Mouse (Mus musculus) neural tube, embryonic 10.5 days (tissue): ENCODE data around the gene Irgq.
"Not testable (repeated sequence)": the region's sequence is repeated elsewhere in the genome, so short reads cannot be mapped to it uniquely, and the experiment has no call there.

Experiments
- DNase-seq: peaks from one replicate; pipeline ENCODE4 v3.0.0-alpha.2; 2017; ENCODE audit warnings: low spot score; ENCODE audit errors: extremely low spot score

Irgq gene

DNA sequence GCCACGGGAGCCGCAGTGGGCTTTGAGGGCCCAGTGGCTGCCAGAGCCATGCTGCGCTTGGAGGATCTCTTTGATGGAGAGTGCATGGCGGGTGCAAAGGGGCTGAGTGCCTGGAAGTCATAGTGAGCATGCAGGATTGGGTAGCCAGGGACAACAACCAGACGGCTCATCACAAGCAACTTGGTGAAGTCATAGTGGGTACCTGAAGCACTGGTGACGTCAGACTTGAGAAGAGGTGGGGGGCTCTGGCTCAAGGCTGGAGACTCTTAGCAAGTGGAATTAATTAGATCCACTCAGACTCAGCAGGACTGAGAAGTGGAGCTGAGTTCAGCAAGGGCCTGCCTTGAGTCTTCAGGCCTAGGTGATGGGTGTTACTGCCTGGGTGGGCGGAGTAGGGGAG lies 18.1 kb upstream of the Irgq start, which contains the start of gene AC161166.1:
TSS of gene AC161166.1 (minus strand) at position 101 of the 400 bp plus-strand sequence.
- DNase-seq = no peak

DNA sequence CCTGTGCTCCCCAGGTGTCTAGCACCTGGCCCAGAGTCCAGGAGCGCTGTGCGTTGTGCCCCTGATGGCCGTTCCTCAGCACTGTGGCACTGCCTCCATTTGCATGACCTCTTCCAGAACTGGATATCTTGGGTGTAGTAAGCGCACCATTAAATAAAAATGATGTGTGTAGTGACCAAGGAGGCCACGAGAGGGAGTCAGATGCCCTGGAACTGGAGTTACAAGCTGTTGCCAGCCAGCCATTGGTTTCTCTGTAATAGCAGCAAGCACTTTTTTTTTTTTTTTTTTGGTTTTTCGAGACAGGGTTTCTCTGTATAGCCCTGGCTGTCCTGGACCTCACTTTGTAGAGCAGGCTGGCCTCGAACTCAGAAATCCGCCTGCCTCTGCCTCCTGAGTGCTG lies 14.2 kb upstream of the Irgq start:
- DNase-seq = not testable (repeated sequence)

DNA sequence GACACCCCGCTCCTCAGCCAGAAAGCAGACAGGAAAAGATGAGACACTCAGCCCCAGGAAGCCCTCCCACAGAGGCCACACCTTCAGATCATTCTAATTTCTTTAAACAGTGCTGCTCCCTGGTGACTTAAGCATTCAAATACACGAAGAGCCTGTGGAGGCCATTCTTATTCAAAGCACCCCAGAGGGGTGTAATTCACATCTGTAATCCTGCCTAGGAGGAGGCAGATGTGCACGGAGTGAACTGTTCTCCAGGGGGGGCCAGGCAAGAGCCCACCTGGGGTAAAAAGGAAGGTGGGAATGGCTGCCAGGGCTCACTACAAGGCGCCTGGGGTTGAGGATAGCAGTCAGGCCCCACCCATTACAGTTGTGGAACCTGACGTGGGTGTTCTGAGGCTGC lies 13.4 kb upstream of the Irgq start:
- no peak for DNase-seq

DNA sequence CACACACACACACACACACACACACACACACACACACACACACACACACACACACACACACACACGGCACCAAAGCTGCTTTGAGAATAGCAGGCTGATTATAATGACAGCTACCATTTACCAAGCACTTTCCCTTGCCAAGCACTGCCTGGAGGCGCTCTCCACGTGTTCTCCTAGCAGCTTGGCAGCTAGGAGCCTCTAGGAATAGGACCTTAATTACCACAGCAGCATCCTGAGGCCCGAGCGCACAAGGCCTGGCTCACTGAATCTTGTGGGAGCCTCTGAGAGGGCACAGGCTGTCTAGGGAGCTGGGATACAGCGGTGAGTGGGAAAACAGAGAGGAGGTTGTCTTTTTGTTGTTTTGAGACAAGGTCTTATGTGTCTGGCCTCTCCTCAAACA lies 12.8 kb upstream of the Irgq start:
- DNase-seq = no peak

DNA sequence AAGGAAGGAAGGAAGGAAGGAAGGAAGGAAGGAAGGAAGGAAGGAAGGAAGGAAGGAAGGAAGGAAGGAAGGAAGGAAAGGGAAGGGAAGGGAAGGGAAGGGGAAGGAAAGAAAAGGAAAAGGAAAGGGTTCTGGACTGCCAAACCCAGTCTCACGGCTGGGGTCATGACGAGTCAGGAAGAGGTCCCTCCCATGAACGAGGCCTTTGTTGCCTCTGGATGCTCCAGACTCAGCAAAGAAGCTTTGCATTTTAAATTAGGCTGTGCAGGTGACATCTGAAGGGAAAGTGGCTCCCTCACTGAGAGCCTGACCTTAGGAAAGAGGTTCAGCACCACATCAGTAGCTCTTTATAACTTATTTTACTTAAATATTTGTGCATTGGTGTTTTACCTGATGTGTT lies 11.4 kb upstream of the Irgq start:
- no peak for DNase-seq

DNA sequence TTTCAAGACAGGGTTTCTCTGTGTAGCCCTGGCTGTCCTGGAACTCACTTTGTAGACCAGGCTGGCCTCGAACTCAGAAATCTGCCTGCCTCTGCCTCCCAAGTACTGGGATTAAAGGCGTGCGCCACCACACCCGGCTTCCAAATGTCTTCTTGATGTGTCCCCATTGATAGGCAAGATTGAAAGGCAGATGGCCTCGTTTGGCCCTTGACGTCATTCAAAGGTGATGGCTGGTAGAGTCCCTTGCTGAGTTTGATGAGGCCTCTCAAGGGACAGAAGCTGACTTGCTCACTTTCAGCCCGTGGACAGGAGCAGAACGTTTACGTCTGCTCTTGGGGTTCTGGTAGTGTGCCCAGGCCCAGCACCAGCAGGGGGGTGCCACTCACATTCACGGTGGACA lies 10.4 kb upstream of the Irgq start:
- DNase-seq = not testable (repeated sequence)

DNA sequence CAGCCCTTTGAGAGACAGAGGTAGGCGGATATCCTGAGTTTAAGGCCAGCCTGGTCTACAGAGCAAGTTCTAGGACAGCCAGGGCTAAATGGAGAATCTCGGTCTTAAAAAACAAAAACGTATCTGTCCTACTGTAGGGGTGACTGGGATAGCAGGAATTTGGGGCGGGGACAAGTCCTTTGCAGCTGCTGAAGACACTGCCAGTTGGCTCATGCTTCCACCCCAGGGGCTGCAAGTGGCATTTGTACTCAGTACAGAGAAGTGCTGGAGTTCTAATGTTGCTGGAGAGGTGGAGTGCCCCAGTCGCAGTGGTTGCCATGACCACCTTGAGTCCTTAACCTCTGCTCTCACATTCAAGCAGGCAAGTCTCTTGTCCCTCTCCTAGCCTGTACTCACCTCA lies 7.7 kb upstream of the Irgq start:
- DNase-seq = no peak

DNA sequence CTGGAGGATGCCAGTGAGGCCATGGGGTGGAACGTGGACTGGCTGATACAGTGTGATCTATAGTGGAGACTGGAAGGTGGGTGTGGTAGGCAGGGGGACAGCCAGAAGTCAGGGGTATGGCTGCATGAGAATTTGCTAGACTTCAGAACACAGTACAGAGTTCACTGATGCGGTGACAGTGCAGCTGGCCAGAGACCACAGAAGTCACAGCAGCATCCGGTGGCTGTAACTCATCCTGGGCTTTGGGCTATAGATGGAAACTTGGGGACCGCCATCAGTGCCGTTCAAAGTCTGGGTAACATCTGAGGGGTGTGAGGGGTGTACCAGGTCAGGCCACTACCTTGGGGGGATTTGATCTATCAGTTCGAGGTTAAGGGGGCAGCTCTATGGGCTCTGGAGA lies 6.8 kb upstream of the Irgq start:
- DNase-seq = no peak

DNA sequence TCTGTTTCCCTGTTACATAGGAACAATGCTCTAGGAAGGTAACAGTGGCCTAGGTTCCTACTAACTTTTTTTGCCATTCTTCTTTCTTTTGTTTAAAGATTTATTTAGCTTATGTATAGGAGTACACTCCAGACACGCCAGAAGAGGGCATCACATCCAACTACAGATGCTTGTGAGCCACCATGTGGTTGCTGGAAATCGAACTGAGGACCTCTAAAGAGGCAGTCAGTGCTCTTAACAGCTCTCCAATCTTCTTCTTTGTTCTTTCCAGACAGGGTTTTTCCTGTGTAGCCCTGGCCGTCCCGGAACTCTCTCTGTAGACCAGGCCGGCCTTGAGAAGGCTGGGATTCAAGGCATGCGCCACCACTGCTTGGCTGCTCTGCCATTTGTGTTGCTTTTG lies 5.5 kb upstream of the Irgq start:
- DNase-seq = no peak

DNA sequence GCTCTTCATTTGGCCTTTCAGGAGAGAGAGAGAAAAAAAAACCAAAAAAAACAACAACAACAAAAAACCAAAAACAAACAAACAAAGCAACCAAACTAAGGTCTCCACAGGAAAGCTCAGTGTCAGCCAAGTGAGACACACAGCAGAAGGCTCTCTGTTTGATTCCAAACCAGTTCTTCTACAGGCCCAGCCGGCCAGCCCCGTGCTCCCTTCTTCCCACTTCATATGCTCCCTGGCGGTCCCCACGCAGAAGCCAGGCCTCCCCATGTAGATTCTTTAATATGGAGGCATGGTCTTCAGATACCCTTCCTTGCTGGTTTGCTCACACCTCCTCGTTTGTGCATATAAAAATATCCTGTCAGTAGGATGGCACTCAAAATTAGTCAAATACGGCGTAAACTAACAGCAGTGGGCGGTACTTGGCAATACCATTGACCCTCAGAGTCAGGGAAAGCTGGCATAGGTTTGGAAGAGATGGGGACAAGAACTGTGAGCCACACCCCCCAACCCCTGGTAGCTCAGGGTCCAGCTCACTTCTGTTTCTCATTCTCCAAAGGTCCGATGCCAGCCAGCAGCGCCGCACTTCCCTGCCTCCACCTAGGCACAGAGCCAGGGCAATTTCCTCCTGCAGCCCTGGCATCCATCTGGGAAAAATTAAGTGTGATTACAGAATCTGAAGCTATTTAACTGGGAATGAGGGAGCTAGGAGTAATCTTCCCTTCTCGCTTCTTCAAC lies 4.6 kb upstream of the Irgq start:
- no peak for DNase-seq

DNA sequence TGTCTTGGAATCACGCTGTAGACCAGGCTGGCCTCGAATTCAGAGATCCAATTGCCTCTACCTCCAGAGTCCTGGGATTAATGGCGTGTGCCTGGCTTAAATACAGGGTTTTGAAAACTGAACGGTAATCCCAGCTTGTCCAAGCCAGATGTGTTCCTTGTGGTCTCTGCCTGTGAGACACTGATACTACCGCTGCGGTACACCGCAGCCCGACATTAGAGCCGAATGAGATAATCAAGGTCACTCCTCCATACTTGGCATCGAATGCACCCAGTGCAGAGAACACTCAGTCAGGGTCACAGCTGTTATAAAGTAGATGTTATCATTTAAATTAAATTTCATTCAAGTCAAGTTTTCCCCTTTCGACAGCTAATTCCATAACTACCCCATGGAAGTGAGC lies 1.6 kb upstream of the Irgq start:
- no peak for DNase-seq

DNA sequence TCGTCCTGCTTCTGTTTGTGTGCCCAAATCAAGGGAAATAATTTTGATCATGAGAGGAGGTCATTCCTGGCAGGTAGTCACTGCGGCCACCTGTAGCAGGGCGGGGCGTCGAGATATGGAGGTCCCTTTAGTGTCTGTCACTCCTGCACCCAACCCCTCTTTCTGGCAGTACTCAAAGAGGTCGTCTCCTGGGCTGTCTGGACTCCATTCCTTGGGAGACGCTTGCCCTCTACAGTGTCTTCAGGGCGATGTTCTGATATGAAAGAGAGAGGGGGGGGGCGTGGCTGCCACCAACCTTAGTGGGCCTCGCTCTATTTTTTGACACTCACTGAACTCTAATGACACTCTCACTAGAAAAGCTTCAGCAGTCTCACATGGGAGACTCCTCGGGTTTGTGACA lies 909 bp upstream of the Irgq start:
- no peak for DNase-seq

DNA sequence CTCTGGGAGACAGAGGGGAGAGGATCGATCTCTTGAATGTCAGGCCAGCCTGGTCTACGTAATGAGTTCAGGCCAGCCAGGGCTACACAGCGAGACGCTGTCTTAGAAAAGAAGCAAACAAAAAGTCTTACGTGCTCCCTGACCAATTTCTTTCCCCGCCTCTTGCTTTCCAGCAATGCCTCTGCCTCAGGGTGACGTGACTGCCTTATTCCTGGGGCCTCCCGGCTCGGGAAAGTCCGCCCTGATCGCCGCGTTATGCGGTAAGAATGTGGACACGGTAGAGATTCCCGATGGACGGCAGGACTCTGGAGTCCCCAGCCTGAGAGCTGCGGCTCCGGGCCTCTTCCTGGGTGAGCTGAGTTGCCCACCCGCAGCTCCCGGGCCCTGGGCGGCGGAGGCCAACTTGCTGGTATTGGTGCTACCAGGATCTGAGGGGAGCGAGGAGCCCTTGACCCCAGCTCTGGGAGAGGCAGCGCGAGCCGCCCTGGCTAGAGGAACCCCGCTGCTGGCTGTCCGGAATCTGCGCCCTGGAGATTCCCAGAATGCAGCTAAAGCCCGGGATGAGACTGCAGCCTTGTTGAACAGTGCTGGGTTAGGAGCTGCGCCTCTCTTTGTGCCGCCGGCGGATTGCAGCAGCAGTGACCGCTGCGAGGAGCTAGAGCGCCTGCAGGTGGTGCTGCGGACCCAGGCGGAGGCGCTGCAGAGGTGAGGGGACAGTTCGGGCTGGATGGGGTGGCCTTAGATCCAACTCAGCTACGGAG lies 902 bp downstream of the Irgq start:
- peak; percentile 83 for DNase-seq

DNA sequence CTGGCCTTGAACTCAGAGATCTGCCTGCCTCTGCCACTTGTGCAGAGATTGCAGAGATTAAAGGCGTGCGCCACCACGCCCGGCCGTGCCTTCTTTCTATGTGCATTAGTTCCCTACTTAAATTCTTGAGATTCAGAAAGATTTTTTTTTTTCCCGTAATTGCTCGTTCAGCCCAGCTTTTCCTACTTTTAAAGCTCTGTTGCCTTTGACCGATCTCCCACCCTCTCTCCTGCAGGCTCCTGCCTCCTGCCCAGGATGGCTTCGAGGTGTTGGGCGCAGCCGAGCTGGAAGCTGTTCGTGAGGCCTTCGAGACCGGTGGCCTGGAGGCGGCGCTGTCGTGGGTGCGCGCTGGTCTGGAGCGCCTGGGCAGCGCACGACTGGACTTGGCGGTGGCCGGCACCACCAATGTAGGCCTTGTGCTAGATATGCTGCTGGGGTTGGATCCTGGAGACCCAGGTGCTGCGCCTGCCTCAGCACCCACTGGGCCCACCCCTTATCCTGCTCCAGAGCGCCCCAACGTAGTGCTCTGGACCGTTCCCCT lies 2.6 kb downstream of the Irgq start:
- DNase-seq = no peak

DNA sequence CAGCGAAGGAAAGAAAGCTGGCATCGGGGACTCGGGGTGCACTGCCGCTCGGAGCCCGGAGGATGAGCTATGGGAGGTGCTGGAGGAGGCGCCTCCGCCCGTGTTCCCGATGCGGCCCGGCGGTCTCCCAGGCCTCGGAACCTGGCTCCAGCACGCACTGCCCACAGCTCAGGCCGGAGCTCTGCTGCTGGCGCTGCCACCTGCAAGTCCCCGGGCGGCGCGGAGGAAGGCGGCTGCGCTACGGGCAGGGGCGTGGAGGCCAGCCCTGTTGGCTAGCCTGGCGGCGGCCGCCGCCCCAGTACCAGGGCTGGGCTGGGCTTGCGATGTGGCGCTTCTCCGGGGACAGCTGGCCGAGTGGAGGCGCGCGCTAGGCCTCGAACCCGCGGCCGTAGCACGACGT lies 3.3 kb downstream of the Irgq start:
- no peak for DNase-seq

DNA sequence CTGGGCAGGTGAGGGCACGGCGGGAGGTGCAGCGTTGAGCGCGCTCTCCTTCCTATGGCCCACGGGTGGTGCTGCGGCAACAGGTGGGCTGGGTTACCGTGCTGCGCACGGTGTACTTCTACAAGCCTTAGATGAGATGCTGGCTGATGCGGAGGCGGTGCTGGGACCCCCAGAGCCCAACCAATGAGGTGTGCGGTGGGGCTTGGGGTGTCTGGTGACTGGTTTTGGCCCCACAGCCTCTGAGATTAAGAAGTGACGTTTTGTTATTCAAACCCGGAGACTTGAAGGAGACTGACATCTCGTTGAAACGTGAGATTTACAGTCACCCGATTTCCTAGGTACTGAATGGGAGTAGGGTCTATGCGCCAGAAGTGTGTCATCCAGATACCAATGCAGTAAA lies 3.8 kb downstream of the Irgq start:
- DNase-seq = no peak

DNA sequence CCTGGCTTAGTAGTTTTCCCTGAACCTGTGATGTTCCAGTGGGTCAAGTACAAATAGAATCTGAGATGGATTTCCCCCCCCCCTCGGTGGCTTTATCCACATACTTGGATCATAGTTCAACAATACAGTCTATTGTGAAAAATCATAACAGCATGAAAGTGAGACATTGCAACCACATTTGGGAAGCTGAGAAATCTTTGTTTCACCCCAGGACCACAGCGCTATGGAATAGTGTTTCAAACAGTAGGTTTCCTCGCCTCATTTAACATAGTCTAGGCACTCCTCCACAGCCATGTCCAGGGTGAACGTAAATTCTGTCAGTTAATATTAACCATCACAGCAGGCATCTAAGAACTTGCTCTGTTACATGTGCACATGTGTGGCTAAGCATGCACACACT lies 6.6 kb downstream of the Irgq start:
- DNase-seq = no peak

DNA sequence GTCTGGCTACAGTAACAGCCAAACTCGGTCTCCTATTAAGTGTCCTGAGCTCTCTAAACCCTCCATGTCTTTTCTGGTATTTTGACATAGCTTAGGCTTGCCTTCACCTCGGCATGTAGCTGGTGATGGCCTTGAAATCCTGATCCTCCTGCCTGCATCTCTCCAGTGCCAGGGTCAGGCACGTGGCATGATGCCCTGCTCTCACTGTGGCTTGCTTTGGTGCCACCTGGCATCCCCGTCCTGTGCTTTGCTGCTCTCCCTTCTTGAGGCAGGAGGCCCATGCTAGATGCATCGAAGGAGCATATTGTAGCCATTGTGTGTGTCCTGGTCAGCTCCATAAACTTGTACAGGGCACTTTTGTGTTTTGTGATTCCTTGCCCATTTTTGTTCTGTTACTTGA lies 7.1 kb downstream of the Irgq start:
- no peak for DNase-seq

DNA sequence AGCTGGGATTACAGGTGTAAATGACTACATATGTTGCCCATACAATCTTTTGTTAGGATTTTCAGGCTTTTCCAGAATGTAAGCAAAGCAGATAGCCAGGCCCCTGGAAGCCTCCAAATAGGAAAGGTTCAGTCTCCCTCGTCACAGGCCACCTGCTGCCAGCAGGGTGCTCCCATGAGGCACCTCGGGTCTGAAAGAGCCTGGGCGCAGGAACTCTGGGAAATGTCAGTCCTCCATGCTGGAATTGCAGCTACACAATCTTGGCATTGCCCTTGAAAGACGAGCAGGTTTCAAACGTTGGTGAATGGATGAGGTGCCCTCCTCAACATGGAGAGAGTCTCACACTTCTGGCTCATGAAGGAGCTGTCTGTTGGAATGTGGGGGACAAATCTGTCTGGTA lies 7.7 kb downstream of the Irgq start:
- DNase-seq = no peak

DNA sequence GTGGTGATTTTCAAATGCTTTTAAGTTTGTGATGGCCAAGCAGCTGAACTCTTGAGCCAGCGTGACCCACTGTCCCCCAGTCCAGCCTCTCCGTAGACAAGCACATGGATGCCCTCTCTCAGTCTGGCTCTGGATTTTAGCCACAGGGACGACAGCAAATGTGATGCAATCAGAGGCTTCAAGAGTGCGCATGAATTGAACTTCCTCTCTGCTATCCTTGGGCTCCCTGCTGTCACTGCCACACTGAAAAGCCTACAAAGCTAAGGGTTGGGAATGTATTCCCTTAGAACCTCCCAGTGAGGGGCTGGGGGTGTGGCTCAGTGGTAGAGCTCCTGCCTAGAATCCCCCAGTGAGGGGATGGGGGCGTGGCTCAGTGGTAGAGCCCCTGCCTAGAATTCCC lies 8.2 kb downstream of the Irgq start:
- no peak for DNase-seq

DNA sequence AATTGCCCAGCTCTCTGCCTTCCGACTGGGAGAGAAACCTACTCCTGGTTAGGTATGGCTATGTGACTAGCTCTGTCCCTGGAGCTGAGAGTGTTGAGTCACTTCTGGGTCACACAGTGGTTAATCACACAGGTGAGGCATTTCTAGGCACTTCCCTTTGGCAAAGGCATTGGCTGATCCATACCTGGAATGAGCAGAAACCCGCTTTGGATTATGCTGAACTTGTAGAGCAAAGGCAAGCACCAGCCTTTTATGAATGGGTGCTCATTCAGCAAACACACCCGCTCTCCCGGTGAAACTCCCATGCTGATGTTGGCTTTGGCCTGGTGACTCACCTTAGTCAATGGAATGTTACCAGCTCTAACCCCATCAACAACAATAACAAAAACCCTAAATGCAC lies 9.2 kb downstream of the Irgq start:
- no peak for DNase-seq

DNA sequence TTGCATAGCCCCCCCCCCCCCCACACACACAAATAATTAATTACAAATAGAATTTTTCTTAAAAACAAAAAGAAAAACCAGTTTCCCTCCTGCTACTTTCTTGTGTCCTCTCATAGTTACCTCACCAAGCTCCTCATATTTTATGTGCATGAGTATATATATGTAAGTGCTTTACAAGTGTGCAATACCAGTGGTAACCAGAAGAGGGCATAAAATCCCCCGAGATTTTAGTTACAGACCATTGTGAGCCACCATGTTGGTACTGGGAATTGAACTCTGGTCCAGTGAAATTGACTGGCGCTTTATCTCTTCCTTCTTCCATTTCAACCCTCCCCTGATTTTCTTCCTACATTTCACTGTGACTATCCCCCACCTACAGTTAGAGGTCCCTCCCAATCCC lies 14.0 kb downstream of the Irgq start:
- DNase-seq = no peak

DNA sequence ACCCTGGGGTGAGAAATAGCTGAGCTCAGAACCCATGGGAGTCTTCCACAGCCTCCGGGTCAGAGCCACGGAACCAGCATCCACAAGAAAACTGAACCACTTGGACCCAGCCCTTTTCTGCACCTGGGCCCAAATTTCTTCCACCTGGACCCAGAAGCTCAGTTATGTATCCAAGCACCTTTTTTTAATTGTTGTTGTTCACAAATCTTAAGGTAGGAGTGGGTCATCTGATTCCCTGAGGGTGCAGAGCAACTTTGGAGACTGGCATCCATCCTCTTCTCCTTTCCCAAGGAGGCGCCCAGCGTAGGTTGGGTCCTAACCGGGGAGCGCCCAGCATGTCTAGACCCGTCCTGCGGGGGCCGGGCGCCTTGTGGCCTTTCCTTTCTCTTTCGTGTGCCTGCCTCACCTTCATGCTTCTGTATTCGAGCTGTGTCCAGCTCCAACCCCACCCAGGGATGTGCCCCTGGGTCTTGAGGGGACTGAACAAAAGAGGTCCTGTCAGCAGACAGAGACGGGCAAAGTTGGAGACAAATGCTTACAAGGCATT lies 15.7 kb downstream of the Irgq start, which contains the start of the genes Pinlyp and Xrcc1:
TSS of gene Pinlyp (minus strand) at position 51 of the 547 bp plus-strand sequence.
TSS of gene Xrcc1 (plus strand) at position 222 of the 547 bp plus-strand sequence.
- peak; percentile 21 for DNase-seq
